Mouse (Mus musculus) CH12.LX (cell line): ENCODE measurements around the gene 2610008E11Rik. TPM values are rescaled to one million over a fixed set of nuclear protein-coding genes. Genes with fewer than 3 reads are reported as not detected.
A peak's percentile ranks its signal among the peaks of the same experiment; 100 is the strongest.

Experiments used
- DNase-seq: peaks from one replicate; pipeline ENCODE4 v3.0.0-alpha.2; 2013; ENCODE audit errors: extremely low read depth
- H3K27ac ChIP-seq: 2 replicates; pipeline ENCODE4 v1.5.1; 2012; ENCODE audit warnings: low read depth, mild to moderate bottlenecking, control low read depth, moderate library complexity; ENCODE audit not compliant: insufficient read depth
- H3K27me3 ChIP-seq: replicated peaks from 2 replicates; pipeline ENCODE3; 2012; ENCODE audit warnings: inconsistent platforms
- H3K36me3 ChIP-seq, 2 experiments: replicated peaks in 1 of 2; 2 replicates each; pipeline versions ENCODE3 to v1.6.1; 2012; ENCODE audit warnings: inconsistent platforms in 1 of 2, low read length in 1 of 2, mild to moderate bottlenecking in 1 of 2, mixed read lengths in 1 of 2, moderate library complexity in 1 of 2; ENCODE audit not compliant: control insufficient read depth in 1 of 2, insufficient read depth in 1 of 2
- H3K4me1 ChIP-seq, 2 experiments: 2 replicates each; pipeline ENCODE4 v1.6.1; 2012; ENCODE audit warnings: inconsistent platforms in 1 of 2, moderate library complexity in 1 of 2; ENCODE audit not compliant: insufficient read depth in 2 of 2, control insufficient read depth in 1 of 2
- H3K4me2 ChIP-seq: 2 replicates; pipeline ENCODE4 v1.6.1; 2012; ENCODE audit warnings: low read depth, mild to moderate bottlenecking, control low read depth; ENCODE audit not compliant: poor library complexity, insufficient read depth, severe bottlenecking
- H3K4me3 ChIP-seq, 3 experiments: fragments of 150-350 bp in 1 of 3; sonication (generic) in 1 of 3; replicated peaks in 1 of 3; 2 replicates each; pipeline versions ENCODE3 to v1.5.1; 2011 to 2012; ENCODE audit warnings: low read depth in 2 of 3, low read length in 2 of 3, mild to moderate bottlenecking in 2 of 3, moderate library complexity in 2 of 3, control low read depth in 1 of 3, improper control_type of control experiment in 1 of 3, inconsistent platforms in 1 of 3, mixed read lengths in 1 of 3; ENCODE audit not compliant: poor library complexity in 1 of 3
- H3K79me2 ChIP-seq: replicated peaks from 2 replicates; pipeline ENCODE4 v1.6.1; 2012; ENCODE audit warnings: mild to moderate bottlenecking, moderate library complexity; ENCODE audit not compliant: control insufficient read depth, poor library complexity, insufficient read depth, severe bottlenecking; ENCODE audit errors: extremely low read depth
- H3K9ac ChIP-seq: 2 replicates; pipeline ENCODE4 v1.6.1; 2012; ENCODE audit warnings: low read depth, mild to moderate bottlenecking, control low read depth, moderate library complexity; ENCODE audit not compliant: insufficient read depth
- H3K9me3 ChIP-seq: replicated peaks from 2 replicates; pipeline ENCODE3; 2012; ENCODE audit warnings: low read length, inconsistent platforms, mixed read lengths
- CHD1 ChIP-seq: IDR thresholded peaks from 2 replicates; pipeline ENCODE4 v1.6.1; 2012; ENCODE audit warnings: low read depth, low read length, improper control_type of control experiment, inconsistent platforms
- CTCF ChIP-seq, 2 experiments: IDR thresholded peaks in 1 of 2; conservative IDR thresholded peaks in 1 of 2; 2 replicates each; pipeline ENCODE4 v1.5.1; 2011 to 2012; ENCODE audit warnings: low read depth in 2 of 2, low read length in 2 of 2, improper control_type of control experiment in 1 of 2, inconsistent platforms in 1 of 2, mild to moderate bottlenecking in 1 of 2, moderate library complexity in 1 of 2
- ELF1 ChIP-seq: IDR thresholded peaks from 2 replicates; pipeline ENCODE4 v1.6.1; 2014; ENCODE audit warnings: low read depth, mild to moderate bottlenecking, inconsistent platforms, low read length, improper control_type of control experiment
- EP300 ChIP-seq: IDR thresholded peaks from 2 replicates; pipeline ENCODE4 v1.6.1; 2011; ENCODE audit warnings: low read length, improper control_type of control experiment
- ETS1 ChIP-seq: conservative IDR thresholded peaks from 2 replicates; pipeline ENCODE4 v1.6.1; 2012; ENCODE audit warnings: low read depth, mild to moderate bottlenecking, inconsistent platforms, low read length, improper control_type of control experiment, moderate library complexity
- GABPA ChIP-seq: IDR thresholded peaks from 2 replicates; pipeline ENCODE4 v1.6.1; 2012; ENCODE audit warnings: low read depth, low read length, improper control_type of control experiment, inconsistent platforms; ENCODE audit not compliant: insufficient replicate concordance
- HCFC1 ChIP-seq: IDR thresholded peaks from 2 replicates; pipeline ENCODE4 v1.6.1; 2012; ENCODE audit warnings: low read depth, mild to moderate bottlenecking, inconsistent platforms, low read length, improper control_type of control experiment
- IRF4 ChIP-seq: IDR thresholded peaks from 2 replicates; pipeline ENCODE4 v1.6.1; 2014; ENCODE audit warnings: low read depth, mild to moderate bottlenecking, inconsistent platforms, low read length, improper control_type of control experiment
- JUN ChIP-seq: IDR thresholded peaks from 2 replicates; pipeline ENCODE4 v1.6.1; 2011; ENCODE audit warnings: low read depth, mild to moderate bottlenecking, low read length, improper control_type of control experiment, moderate library complexity; ENCODE audit not compliant: insufficient read depth
- JUND ChIP-seq: conservative IDR thresholded peaks from 2 replicates; pipeline ENCODE4 v1.6.1; 2011; ENCODE audit warnings: low read depth, low read length, improper control_type of control experiment
- MAFK ChIP-seq: IDR thresholded peaks from 2 replicates; pipeline ENCODE4 v1.6.1; 2011; ENCODE audit warnings: low read length, improper control_type of control experiment; ENCODE audit not compliant: insufficient replicate concordance
- MAX ChIP-seq: IDR thresholded peaks from 2 replicates; pipeline ENCODE4 v1.6.1; 2011; ENCODE audit warnings: low read length, improper control_type of control experiment
- MAZ ChIP-seq: IDR thresholded peaks from 2 replicates; pipeline ENCODE4 v1.6.1; 2012; ENCODE audit warnings: low read depth, mild to moderate bottlenecking, inconsistent platforms, low read length, improper control_type of control experiment, moderate library complexity
- MYC ChIP-seq: IDR thresholded peaks from 2 replicates; pipeline ENCODE4 v1.6.1; 2011; ENCODE audit warnings: low read depth, mild to moderate bottlenecking, improper control_type of control experiment, low read length
- NELFE ChIP-seq: IDR thresholded peaks from 2 replicates; pipeline ENCODE4 v1.6.1; 2011; ENCODE audit warnings: low read depth, low read length, improper control_type of control experiment
- NRF1 ChIP-seq: IDR thresholded peaks from 2 replicates; pipeline ENCODE4 v1.6.1; 2014; ENCODE audit warnings: low read depth, mild to moderate bottlenecking, inconsistent platforms, low read length, improper control_type of control experiment, moderate library complexity
- POLR2AphosphoS2 ChIP-seq: IDR thresholded peaks from 2 replicates; pipeline ENCODE4 v1.6.1; 2011; ENCODE audit warnings: low read depth, low read length, improper control_type of control experiment
- RAD21 ChIP-seq: IDR thresholded peaks from 2 replicates; pipeline ENCODE4 v1.6.1; 2011; ENCODE audit warnings: low read depth, mild to moderate bottlenecking, low read length, improper control_type of control experiment, moderate library complexity
- RCOR1 ChIP-seq: conservative IDR thresholded peaks from 2 replicates; pipeline ENCODE4 v1.6.1; 2012; ENCODE audit warnings: low read depth, mild to moderate bottlenecking, inconsistent platforms, low read length, improper control_type of control experiment
- SIN3A ChIP-seq: IDR thresholded peaks from 2 replicates; pipeline ENCODE4 v1.6.1; 2012; ENCODE audit warnings: low read length, improper control_type of control experiment, inconsistent platforms
- SMC3 ChIP-seq: IDR thresholded peaks from 2 replicates; pipeline ENCODE4 v1.6.1; 2011; ENCODE audit warnings: low read depth, low read length, improper control_type of control experiment
- TBP ChIP-seq: conservative IDR thresholded peaks from 2 replicates; pipeline ENCODE4 v1.6.1; 2011; ENCODE audit warnings: low read depth, low read length, improper control_type of control experiment
- TCF12 ChIP-seq: IDR thresholded peaks from 2 replicates; pipeline ENCODE4 v1.6.1; 2014; ENCODE audit warnings: low read depth, mild to moderate bottlenecking, inconsistent platforms, low read length, improper control_type of control experiment
- USF2 ChIP-seq: conservative IDR thresholded peaks from 2 replicates; pipeline ENCODE4 v1.6.1; 2011; ENCODE audit warnings: low read depth, low read length, improper control_type of control experiment
- ZKSCAN1 ChIP-seq: IDR thresholded peaks from 2 replicates; pipeline ENCODE4 v1.6.1; 2012; ENCODE audit warnings: low read depth, inconsistent platforms, low read length, improper control_type of control experiment, borderline replicate concordance
- ZNF384 ChIP-seq: IDR thresholded peaks from 2 replicates; pipeline ENCODE4 v1.6.1; 2012; ENCODE audit warnings: low read depth, low read length, improper control_type of control experiment, inconsistent platforms
- dilution Hi-C: fragments of 300-500 bp; cut with MboI; formaldehyde crosslinking; loops from 2 replicates; pipeline ENCODE4 v1.14.3; 2020; ENCODE audit warnings: low sequenced_read_pairs; ENCODE audit not compliant: extremely low pct_unique_long_range_greater_than_20kb, extremely low pct_ligation_motif_present
- in situ Hi-C: fragments of 300-500 bp; cut with MboI; formaldehyde crosslinking; loops from 3 replicates; pipeline ENCODE4 v1.14.3; 2019; ENCODE audit warnings: low sequenced_read_pairs, low pct_ligation_motif_present, low pct_unique_long_range_greater_than_20kb, mixed read lengths
- polyA plus RNA-seq: library from polyadenylated mRNA; unstranded; fragments of >175 nt; gene quantifications from 2 replicates; pipeline ENCODE4 v1.2.1, GENCODE M21; 2012; ENCODE audit warnings: low read depth; ENCODE audit not compliant: insufficient read length
- total RNA-seq, 2 experiments: library from RNA; depleted of rRNA; stranded (reverse); fragments of 300-350 nt in 1 of 2; fragments of >200 nt in 1 of 2; gene quantifications; 2 replicates each; pipeline ENCODE4 v1.2.3; 2012 to 2014

The 2610008E11Rik gene
- total and polyA plus RNA-seq, 3 experiments = 2.2 to 3.5 (median 3.0) TPM

DNA sequence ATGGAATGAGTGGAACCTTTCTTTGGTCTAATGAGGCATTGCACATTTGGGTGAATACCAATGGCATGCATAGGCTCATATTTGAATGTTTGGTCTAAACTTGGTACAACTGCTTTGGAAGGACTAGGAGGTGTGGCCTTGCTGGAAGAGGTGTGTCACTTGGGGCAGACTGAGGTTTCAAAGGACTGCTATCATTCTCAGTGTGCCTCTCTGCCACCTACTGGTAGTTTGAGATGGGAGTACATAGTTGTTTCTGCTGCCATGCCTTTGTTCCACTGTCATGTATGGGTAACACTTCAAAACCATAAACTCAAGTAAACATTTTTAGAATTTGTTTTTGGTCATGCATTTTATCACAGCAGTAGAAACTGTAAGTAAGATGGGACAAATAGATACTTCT, 5.7 kb downstream of the 2610008E11Rik start:
- peaks cover 44 to 54% of the 10 kb centered on the region in 2 experiments for H3K36me3 ChIP-seq
- H3K27me3 ChIP-seq = no peaks in the 10 kb centered on the region

DNA sequence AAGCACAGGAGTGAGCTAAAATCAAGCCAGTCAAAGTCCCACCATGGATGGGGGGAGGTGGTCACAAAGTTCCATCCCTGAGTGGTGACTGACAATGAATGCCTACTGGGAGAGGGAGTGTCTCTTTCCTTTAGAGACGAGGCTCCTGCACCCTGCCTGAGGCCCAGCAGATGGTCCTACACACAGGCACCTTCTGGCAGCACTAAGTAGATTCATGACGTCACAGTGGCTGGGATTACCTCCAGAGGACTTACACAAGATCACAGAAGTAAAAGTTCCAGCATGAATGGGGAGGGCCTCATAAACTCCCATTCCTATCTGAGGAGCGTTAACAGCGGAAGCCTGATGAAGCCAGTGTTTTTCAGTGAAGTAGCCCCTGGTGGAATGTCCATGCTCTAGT, 8.4 kb downstream of the 2610008E11Rik start:
- Histone ChIP-seq H3K79me2 (no peaks in the 10 kb centered on the region), H3K4me2 (no peak overlapping the region), H3K4me1 (no peaks in the 10 kb centered on the region), H3K9me3 (peaks cover 5% of the 10 kb centered on the region), H3K27ac (no peak overlapping the region), H3K27me3 (no peaks in the 10 kb centered on the region), H3K4me3 (no peak overlapping the region), H3K9ac (no peak overlapping the region), H3K36me3 (peaks cover 42 to 48% of the 10 kb centered on the region in 2 experiments)
- dilution Hi-C loops = no loop called here
- in situ Hi-C loops = no loop called here
- no peak for DNase-seq
- TF ChIP-seq JUN (no peak), SMC3 (no peak), MAZ (no peak), RCOR1 (no peak)

More for the DNA sequence above, 5.7 kb downstream of the 2610008E11Rik start:
- H3K4me2 ChIP-seq = no peak overlapping the region
- in situ Hi-C loops = no loop called here
- no peak for DNase-seq
- 0 out of 2 replicates have a peak, but pooled peaks cover 2% of the 10 kb centered on the region for H3K79me2 ChIP-seq
- H3K9ac ChIP-seq = no peak overlapping the region
- H3K4me1 ChIP-seq = peaks cover 0 to 13% of the 10 kb centered on the region in 2 experiments; a peak in 2 of 4 replicates
- dilution Hi-C loops = no loop called here
- H3K4me3 ChIP-seq = no peak overlapping the region
- TF ChIP-seq CTCF (conservative IDR thresholded peaks at IDR 0.05 in 1 of 2, IDR thresholded peaks at IDR 0.05 in 1 of 2; ENCODE audit: low read depth in 2 of 2, low read length in 2 of 2) = 0 out of 4 replicates have a peak, but pooled peaks have one; percentile 1 to 9
- no peak for TF ChIP-seq MYC
- TF ChIP-seq JUND = no peak
- TF ChIP-seq MAFK = no peak
- TF ChIP-seq ZKSCAN1 = no peak
- peaks cover 5% of the 10 kb centered on the region for H3K9me3 ChIP-seq
- no peak overlapping the region for H3K27ac ChIP-seq

DNA sequence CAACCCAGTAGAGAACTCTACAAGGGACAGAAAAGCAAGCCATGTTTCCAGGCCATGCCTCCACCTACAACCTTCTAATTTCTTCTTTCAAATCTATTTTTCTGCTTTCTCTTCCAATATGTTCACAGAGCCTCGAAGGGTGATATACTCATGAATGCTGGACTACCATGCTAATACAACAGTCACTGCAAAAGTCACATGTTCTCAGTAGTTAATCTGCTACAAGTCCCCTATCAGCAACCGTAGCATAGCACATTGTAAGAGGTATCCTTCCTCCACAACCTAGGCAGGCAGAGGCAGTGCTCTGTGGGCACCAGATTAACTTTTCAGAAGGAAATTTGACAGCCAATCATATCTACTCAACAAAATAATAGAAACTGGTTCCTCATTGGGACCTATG, 10.8 kb downstream of the 2610008E11Rik start:
- Histone ChIP-seq H3K4me1 (no peaks in the 10 kb centered on the region), H3K4me3 (no peak overlapping the region), H3K79me2 (no peaks in the 10 kb centered on the region), H3K9ac (no peak overlapping the region), H3K36me3 (peaks cover 31 to 32% of the 10 kb centered on the region in 2 experiments), H3K4me2 (no peak overlapping the region), H3K27ac (no peak overlapping the region), H3K27me3 (no peaks in the 10 kb centered on the region), H3K9me3 (peaks cover 2% of the 10 kb centered on the region)
- in situ Hi-C loops (no loop called here), dilution Hi-C loops (no loop called here)
- TF ChIP-seq CHD1 (no peak), TCF12 (no peak), RAD21 (no peak), USF2 (no peak), EP300 (no peak), TBP (no peak), GABPA (no peak), ZNF384 (no peak), NELFE (no peak), HCFC1 (no peak), IRF4 (no peak), ETS1 (no peak), JUND (no peak), POLR2AphosphoS2 (no peak), NRF1 (no peak), CTCF (conservative IDR thresholded peaks at IDR 0.05 in 1 of 2, IDR thresholded peaks at IDR 0.05 in 1 of 2; ENCODE audit: low read depth in 2 of 2, low read length in 2 of 2) (no peak), ELF1 (no peak), SIN3A (no peak), RCOR1 (no peak), MAX (no peak)
- DNase-seq = no peak
